Mouse (Mus musculus) spleen, postnatal 36 days (tissue): ENCODE data around the gene Stk10.
A peak's percentile ranks its signal among the peaks of the same experiment; 100 is the strongest.

ENCODE experiments used
- DNase-seq, 2 experiments: peaks; one replicate each; pipeline ENCODE4 v3.0.0; 2022; ENCODE audit warnings: low spot score in 2 of 2, mixed read lengths in 1 of 2

The Stk10 gene

GRCm38 (mm10) chr11:32524122-32524920 is 8.8 kb upstream of the Stk10 start:
- no peak for DNase-seq

GRCm38 (mm10) chr11:32527006-32527405 is 6.1 kb upstream of the Stk10 start:
- DNase-seq, result no peak

GRCm38 (mm10) chr11:32530151-32530550 is 3.0 kb upstream of the Stk10 start:
- no peak for DNase-seq

- DNase-seq, result no peak
These were observed 987 bp upstream of the Stk10 start, which contains the start of gene Efcab9 for GRCm38 (mm10) chr11:32531871-32532764. TSS of gene Efcab9 (minus strand) at chr11:32532081.

- DNase-seq, result peak; percentile 87 to 88
These were observed 567 bp downstream of the Stk10 start for GRCm38 (mm10) chr11:32533482-32534261.

GRCm38 (mm10) chr11:32534453-32535075 is 1.5 kb downstream of the Stk10 start:
- DNase-seq, result no peak

- no peak for DNase-seq
These were observed 2.5 kb downstream of the Stk10 start for GRCm38 (mm10) chr11:32535646-32536045.

- no peak for DNase-seq
These were observed 3.8 kb downstream of the Stk10 start for GRCm38 (mm10) chr11:32536954-32537353.

- no peak for DNase-seq
These were observed 5.3 kb downstream of the Stk10 start for GRCm38 (mm10) chr11:32538435-32538834.

- DNase-seq, result peak in 1 of 2 experiments; percentile 40
These were observed 5.7 kb downstream of the Stk10 start for GRCm38 (mm10) chr11:32538846-32539245.

- no peak for DNase-seq
These were observed 6.6 kb downstream of the Stk10 start for GRCm38 (mm10) chr11:32539717-32540116.

- no peak for DNase-seq
These were observed 7.4 kb downstream of the Stk10 start for GRCm38 (mm10) chr11:32540463-32540862.

- no peak for DNase-seq
These were observed 9.1 kb downstream of the Stk10 start for GRCm38 (mm10) chr11:32542181-32542580.

GRCm38 (mm10) chr11:32542687-32543411 is 9.7 kb downstream of the Stk10 start:
- peak; percentile 94 for DNase-seq

- no peak for DNase-seq
These were observed 10.9 kb downstream of the Stk10 start for GRCm38 (mm10) chr11:32544041-32544440.

GRCm38 (mm10) chr11:32544497-32544896 is 11.4 kb downstream of the Stk10 start:
- no peak for DNase-seq

- DNase-seq, result no peak
These were observed 12.5 kb downstream of the Stk10 start for GRCm38 (mm10) chr11:32545605-32546004.

GRCm38 (mm10) chr11:32546483-32546882 is 13.4 kb downstream of the Stk10 start:
- DNase-seq, result peak in 1 of 2 experiments; percentile 3

GRCm38 (mm10) chr11:32547391-32547947 is 14.4 kb downstream of the Stk10 start:
- peak in 1 of 2 experiments; percentile 1 for DNase-seq

- DNase-seq, result no peak
These were observed 15.1 kb downstream of the Stk10 start for GRCm38 (mm10) chr11:32548240-32548639.
